15 mouse cellular contexts compared by ENCODE assay signal in genomic region chr9:114888856-114889407, GRCm38 (mm10). TPM values are rescaled to one million over a fixed set of nuclear protein-coding genes. Genes with fewer than 3 reads are reported as not detected.
A peak's percentile ranks its signal among the peaks of the same experiment; 100 is the strongest.
DNase-seq lines count a peak whose midpoint lies in the region; ATAC-seq and TF ChIP-seq lines count a peak whose summit lies in the region.
"Had no signal": no experiment of that assay in that cellular context is flagged by ENCODE, and none has a peak within 500 bp of the region (broad histone marks: within the 10 kb centered on the region; RNA-seq: fewer than 3 reads in every experiment).

No protein-coding gene starts in this region.

- 92% methylated on average over 5 of the region's 5 CpGs for WGBS in heart, adult 2 months
- WGBS in lung, embryonic 14.5 days: 88% methylated on average over 5 of the region's 5 CpGs

- no peaks in the 10 kb centered on the region for H3K9me3 ChIP-seq in lung, embryonic 14.5 days (ENCODE audit: low read depth, low read length)
- H3K9me3 ChIP-seq: embryonic facial prominence, embryonic 13.5 days had no signal

- no peak for TF ChIP-seq POLR2A in heart, adult 2 months (IDR thresholded peaks at IDR 0.05; ENCODE audit: insufficient read depth, low read depth, low read length)

- no peaks in the 10 kb centered on the region for H3K36me3 ChIP-seq in heart, adult 2 months (ENCODE audit: control insufficient read depth, insufficient read depth, low read length)
- no peaks in the 10 kb centered on the region for H3K36me3 ChIP-seq in lung, embryonic 14.5 days (ENCODE audit: insufficient read depth)
- H3K36me3 ChIP-seq: embryonic facial prominence, embryonic 13.5 days had no signal

- ATAC-seq in lung, embryonic 14.5 days (ENCODE audit: insufficient read depth): no peak

- no peak overlapping the region for H3K4me2 ChIP-seq in lung, embryonic 14.5 days
- H3K4me2 ChIP-seq: embryonic facial prominence, embryonic 13.5 days had no signal

- H3K4me3 ChIP-seq in heart, adult 2 months: no peak overlapping the region
- no peak overlapping the region for H3K4me3 ChIP-seq in lung, embryonic 14.5 days (ENCODE audit: low read depth, low read length)
- H3K4me3 ChIP-seq: embryonic facial prominence, embryonic 13.5 days had no signal

- H3K9ac ChIP-seq in heart, adult 2 months (ENCODE audit: low read depth, low read length): no peak overlapping the region
- H3K9ac ChIP-seq in lung, embryonic 14.5 days: no peak overlapping the region
- H3K9ac ChIP-seq: embryonic facial prominence, embryonic 13.5 days had no signal

- H3K27ac ChIP-seq in heart, adult 2 months: no peak overlapping the region
- no peak overlapping the region for H3K27ac ChIP-seq in lung, embryonic 14.5 days (ENCODE audit: low read depth)
- H3K27ac ChIP-seq: embryonic facial prominence, embryonic 13.5 days had no signal

- H3K4me1 ChIP-seq in heart, adult 2 months (ENCODE audit: control insufficient read depth, insufficient read depth, low read length): no peaks in the 10 kb centered on the region
- no peaks in the 10 kb centered on the region for H3K4me1 ChIP-seq in lung, embryonic 14.5 days (ENCODE audit: insufficient read depth)

- TF ChIP-seq CTCF in heart, adult 2 months (IDR thresholded peaks at IDR 0.05): peak; percentile 47
- peak; percentile 33; the same call in 1 of the 2 replicates for TF ChIP-seq CTCF in lung, embryonic 14.5 days (IDR thresholded peaks at IDR 0.05; ENCODE audit: low read depth)

- DNase-seq in heart, adult 2 months: no peak
- no peak for DNase-seq in heart, postnatal 14 days
- no peak for DNase-seq in lung, embryonic 14.5 days
- no peak for DNase-seq in lung, postnatal 25 days (ENCODE audit: low spot score)
- DNase-seq in ZHBTc4 (ENCODE audit: low read depth, low spot score): peak; percentile 63
- no peak for DNase-seq in thymus, postnatal 0 days (ENCODE audit: low spot score)
- no peak for DNase-seq in thymus, postnatal 4 days
- DNase-seq in layer of hippocampus, postnatal 36 days: no peak
- DNase-seq: adrenal gland, postnatal 25 days; cerebellum, postnatal 14 days; heart, adult 18-20 months; kidney, postnatal 14 days; lung, adult 2 months; thymus, adult 18-20 months had no signal

- H3K79me2 ChIP-seq in heart, adult 2 months (replicated peaks; ENCODE audit: control insufficient read depth, insufficient read depth, low read length): no peaks in the 10 kb centered on the region

- intact Hi-C loops in heart, adult 2 months (cut with DNase I): loop anchor here (5.0 kb wide), 1 partner anchor 72 kb away; no protein-coding TSS in a partner anchor
- intact Hi-C loops in heart, postnatal 14 days (cut with DNase I): loop anchor here (5.0 kb wide), 1 partner anchor 137 kb away; no protein-coding TSS in a partner anchor

- no peak for TF ChIP-seq EP300 in heart, adult 2 months (IDR thresholded peaks at IDR 0.05; ENCODE audit: insufficient read depth, low read depth, low read length)

- no peaks in the 10 kb centered on the region for H3K27me3 ChIP-seq in heart, adult 2 months (ENCODE audit: control insufficient read depth, insufficient read depth, low read length)
- H3K27me3 ChIP-seq in lung, embryonic 14.5 days (ENCODE audit: insufficient read depth, low read length): no peaks in the 10 kb centered on the region
- H3K27me3 ChIP-seq: embryonic facial prominence, embryonic 13.5 days had no signal

RNA-seq across cellular contexts. Expression of gene Gpd1l, which starts 44.9 kb away (rescaled TPM):
- 10 to 100 TPM; 36.9 to 42.0 TPM for total RNA-seq in heart, adult 2 months (2021)
- polyA plus RNA-seq in heart, adult 2 months (2012; rRNA removed): 33.3 and 59.3 TPM in 2 replicates
- 10 to 100 TPM; 38.0 to 38.9 TPM for total RNA-seq in heart, postnatal 14 days (2021)
- 13.0 and 13.9 TPM in 2 replicates for polyA plus RNA-seq in lung, embryonic 14.5 days (2014; fragmentation: Nextera tagmentation; extraction: Ambion mirVana)
- 14.5 and 16.4 TPM in 2 replicates for polyA plus RNA-seq in thymus, postnatal 0 days (2015; fragmentation: Nextera tagmentation; extraction: Ambion mirVana)
- total RNA-seq in layer of hippocampus, postnatal 36 days (2021): 10 to 100 TPM; 76.8 to 81.3 TPM

RNA-seq across cellular contexts. Expression of gene Cmtm8, which starts 45.0 kb away (rescaled TPM):
- total RNA-seq in heart, adult 2 months (2021): 10 to 100 TPM; 11.5 to 11.9 TPM
- polyA plus RNA-seq in heart, adult 2 months (2012; rRNA removed): 28.7 and 39.4 TPM in 2 replicates
- 10 to 100 TPM; 12.8 to 15.0 TPM for total RNA-seq in heart, postnatal 14 days (2021)
- 75.4 and 81.5 TPM in 2 replicates for polyA plus RNA-seq in lung, embryonic 14.5 days (2014; fragmentation: Nextera tagmentation; extraction: Ambion mirVana)
- 10.5 and 10.6 TPM in 2 replicates for polyA plus RNA-seq in thymus, postnatal 0 days (2015; fragmentation: Nextera tagmentation; extraction: Ambion mirVana)
- 1 to 10 TPM; 2.4 to 2.7 TPM for total RNA-seq in layer of hippocampus, postnatal 36 days (2021)
